Mouse (Mus musculus) gastrocnemius, adult 8-10 months (tissue): ENCODE measurements around the gene Dnlz. TPM values are rescaled to one million over a fixed set of nuclear protein-coding genes. Genes with fewer than 3 reads are reported as not detected.

Source experiments
- DNase-seq, 2 experiments: peaks; one replicate each; pipeline ENCODE4 v3.0.0; 2022; ENCODE audit warnings: low spot score in 2 of 2
- total RNA-seq, 4 experiments: library from RNA; stranded (reverse); gene quantifications; 2 replicates each; pipeline ENCODE4 v1.2.4; 2022

Gene Dnlz
- total RNA-seq, 4 experiments from 2014 or later = 19.6 to 21.5 (median 20.6) TPM

DNA sequence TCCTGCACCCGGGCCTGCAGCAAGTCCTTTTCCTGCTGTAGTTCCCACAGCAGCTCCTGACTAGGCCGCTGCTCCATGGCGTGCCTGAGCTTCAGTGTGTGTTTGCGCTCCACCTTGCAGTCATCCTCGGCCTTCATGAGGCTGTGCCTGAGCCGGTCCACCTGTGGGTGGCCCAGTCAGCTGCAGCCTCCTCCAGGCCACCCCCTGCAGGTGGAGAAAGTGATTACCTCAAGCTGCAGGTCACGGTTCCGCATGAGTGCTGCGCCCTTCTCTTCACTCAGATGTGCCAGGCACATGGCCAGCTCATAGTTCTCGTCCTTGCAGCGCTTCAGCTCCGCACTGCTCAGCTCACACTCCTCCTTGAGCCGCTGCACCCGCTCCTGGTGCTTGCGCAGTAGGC lies 5.6 kb upstream of the Dnlz start:
- DNase-seq = no peak

GRCm38 (mm10) chr2:26356678-26357077 lies 4.8 kb upstream of the Dnlz start:
- no peak for DNase-seq

DNA sequence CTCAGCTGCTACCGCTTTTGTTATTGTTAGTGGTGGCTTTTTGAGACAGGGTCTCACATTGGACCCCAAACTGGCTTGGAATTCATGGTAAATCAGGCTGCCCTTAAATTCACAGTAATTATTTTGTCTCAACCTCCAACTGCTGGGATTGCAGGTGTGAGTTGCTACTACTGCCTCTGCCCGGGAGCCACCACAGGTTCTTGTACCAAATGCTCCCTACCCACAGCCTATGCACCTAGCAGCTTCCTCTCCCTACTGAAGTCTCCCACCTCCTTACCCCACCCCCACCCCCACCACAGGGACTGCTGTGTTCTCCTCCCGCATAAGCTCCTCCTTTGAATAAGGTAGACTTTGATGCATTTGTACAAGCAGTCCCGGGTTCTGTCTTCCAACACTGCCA lies 4.3 kb upstream of the Dnlz start:
- DNase-seq = no peak

- no peak for DNase-seq
Observed at GRCm38 (mm10) chr2:26354401-26354800, 2.5 kb upstream of the Dnlz start.

- DNase-seq = no peak
Observed at GRCm38 (mm10) chr2:26353066-26353980, 1.4 kb upstream of the Dnlz start.

- no peak for DNase-seq
Observed at GRCm38 (mm10) chr2:26352291-26352910, 491 bp upstream of the Dnlz start.

DNA sequence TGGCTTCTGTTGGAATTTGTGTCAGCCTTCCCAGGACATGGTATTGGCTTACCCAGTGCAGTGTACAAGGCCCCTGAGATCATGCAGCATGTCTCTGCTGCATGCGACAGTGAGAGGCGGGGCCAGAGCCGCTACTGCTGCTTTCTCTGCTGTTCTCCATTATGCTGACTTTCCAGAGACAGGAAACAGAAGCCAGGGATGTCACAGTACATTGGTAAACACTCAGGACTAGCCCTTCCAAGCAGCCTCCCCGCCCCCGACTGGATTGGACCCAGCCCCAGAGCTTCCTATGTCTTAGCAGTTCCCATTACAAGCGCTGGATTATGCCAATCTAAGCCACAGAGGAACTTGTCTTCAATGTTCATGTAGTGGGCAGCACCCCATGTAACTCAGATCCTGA lies 3.7 kb downstream of the Dnlz start:
- DNase-seq = no peak

DNA sequence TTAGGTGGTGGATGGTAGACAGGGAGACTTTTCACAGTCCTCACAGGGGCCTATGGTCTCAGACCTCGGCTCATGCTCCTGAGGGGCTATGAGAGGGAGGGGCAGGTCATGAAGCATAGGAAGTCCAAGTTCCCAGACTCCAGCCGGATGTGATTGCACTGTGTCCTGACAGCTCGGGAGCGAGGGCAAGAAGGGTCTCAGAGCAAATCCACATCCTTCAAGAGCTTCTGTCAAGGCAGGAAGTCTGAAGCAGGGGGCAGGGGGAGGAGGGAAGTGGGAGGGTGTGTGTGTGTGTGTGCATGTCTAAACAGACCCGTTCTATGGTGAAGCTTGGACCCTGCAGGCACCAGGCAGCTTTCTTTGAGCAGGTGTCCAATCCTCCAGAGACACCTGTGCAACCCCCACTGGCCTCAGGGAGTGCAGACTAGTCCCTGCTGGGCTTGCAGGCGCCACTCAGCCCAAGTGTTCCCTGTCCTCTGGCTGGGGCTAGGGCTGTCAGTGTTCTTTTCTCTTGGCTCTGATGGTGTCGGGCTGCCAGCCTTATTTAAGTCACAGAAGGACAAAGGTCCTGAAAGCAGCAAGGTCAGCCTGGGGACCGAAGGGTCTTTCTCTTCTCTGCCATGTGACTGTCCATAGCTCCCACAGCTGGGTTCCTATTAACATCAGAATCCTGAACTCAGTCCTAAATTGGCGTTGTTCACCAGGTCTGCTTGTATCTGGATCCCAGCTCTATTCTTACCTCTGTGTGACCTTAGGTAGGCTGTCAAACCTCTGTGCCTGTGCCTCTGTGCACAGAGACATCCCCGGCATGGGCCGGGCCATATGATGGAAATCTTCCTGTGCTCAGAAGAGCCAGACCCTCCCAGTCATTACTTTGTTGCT lies 9.1 kb downstream of the Dnlz start:
- no peak for DNase-seq

DNA sequence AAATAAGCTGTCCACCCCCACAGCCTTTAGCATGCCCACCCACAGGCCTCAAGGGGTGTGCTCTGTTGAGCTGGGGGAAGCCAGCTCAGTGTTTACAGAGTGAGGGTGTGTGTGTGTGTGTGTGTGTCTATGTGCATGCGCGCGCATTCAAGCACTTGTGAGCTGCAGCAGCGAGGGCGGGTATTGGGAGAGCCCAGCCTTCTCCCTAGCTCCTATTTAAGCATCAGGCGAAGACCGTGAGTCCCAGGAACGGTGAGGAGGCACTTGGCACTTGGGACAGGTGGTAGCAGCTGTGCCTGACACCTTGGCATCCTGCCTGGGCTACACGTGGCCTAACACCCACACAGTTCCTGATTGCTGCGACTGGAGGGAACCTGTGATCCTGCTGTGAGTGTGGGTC lies 9.9 kb downstream of the Dnlz start:
- peak in 1 of 2 experiments; percentile 37 for DNase-seq

GRCm38 (mm10) chr2:26341510-26341981 lies 10.4 kb downstream of the Dnlz start:
- no peak for DNase-seq

- no peak for DNase-seq
Observed at GRCm38 (mm10) chr2:26339204-26339551, 12.7 kb downstream of the Dnlz start.

DNA sequence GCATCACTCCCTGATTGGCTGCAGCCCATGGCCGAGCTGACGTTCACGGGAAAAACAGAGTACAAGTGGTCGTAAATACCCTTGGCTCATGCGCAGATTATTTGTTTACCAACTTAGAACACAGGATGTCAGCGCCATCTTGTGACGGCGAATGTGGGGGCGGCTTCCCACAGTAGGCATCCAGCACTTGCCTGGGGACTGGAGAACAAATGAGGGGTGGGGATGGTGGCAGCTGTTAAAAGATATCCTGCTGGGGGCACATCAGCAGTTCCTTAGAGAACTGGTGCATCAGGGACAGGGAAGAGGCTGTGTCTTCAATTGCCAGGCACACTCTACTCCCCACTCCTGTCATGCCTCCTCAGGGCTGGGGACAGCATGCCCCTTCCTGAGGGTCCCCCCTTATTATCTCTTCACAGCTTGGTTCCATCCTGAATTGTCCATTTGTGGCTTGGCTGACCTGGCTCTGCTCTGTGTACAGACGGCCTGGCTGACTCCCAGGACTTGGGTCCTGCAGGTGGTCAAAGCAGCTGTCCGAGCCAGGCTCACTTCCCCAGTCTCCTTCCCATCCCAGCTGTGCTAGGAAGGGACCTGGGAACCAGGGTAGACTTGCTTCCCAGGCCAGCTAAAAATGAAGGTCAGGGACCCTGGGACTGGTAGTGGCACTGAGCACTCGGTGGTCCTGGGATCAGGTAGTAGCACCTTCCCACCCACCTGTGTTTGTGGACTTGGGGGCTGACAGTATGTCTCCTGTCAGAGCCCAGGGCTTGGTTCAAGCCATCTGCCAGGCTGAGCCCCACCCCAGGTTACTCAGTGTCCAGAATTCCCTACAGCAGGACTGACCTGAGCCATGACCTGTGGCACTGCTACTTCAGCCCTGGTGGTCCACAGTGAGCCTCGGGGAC lies 13.4 kb downstream of the Dnlz start:
- no peak for DNase-seq

- DNase-seq = no peak
Observed at GRCm38 (mm10) chr2:26330702-26331101, 21.2 kb downstream of the Dnlz start.

- no peak for DNase-seq
Observed at GRCm38 (mm10) chr2:26330056-26330468, 21.8 kb downstream of the Dnlz start.

DNA sequence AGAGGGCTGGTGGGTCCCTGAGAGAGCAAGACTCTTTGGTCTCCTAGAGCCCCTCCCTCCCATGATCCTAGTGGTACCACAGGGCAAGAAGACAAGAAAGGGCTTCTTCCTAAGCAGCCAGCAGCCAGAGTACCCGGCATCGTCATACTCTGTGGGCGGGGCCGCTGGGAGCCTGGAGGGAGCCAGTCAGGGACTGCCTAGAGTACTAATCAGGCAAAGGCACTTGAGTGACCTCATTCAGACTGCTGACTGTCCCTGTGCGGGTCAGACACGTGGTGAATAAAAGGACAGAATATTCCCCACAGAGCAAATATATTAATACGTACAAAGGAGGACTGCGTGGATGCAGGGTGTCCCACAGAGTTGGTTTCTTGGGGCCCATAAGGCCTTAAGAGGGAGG lies 22.5 kb downstream of the Dnlz start:
- no peak for DNase-seq

- no peak for DNase-seq
Observed at GRCm38 (mm10) chr2:26327852-26328251, 24.1 kb downstream of the Dnlz start.

DNA sequence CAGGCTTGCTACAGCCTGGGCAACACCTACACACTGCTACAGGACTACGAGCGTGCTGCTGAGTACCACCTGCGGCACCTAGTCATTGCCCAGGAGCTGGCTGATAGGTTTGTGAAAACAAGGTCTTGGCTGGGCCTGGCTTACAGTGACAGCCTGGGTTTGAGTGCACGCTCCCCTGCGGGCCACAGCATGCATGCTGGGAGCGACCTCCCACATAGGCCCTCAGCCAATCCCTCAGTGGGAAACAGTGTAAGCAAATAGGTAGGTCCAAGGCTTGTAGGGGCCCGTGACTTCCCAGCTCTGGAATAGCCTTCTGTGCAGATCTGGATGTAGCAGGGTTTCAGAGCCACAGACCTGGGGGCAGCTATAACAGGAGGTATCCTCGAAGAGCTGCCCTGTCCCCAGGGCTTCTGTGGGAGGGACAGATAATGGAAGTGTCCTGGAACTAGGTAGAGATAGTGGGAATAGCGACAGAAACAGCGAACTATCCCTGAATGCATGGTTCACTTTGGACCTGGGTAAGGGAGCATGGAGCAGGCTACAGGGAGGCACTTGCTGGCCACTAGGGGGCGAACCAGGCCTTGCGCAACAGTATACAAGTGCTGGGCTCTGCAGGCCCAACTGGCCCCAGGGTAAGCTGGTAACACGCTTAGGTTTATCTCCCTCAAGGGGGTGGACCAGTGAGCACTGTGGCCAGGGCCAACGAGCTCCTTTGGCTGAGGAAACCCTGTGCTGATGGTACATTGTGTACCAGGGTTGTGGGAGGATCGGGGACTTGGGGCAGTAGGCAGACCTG lies 26.3 kb downstream of the Dnlz start:
- DNase-seq = peak in 1 of 2 experiments; percentile 38

GRCm38 (mm10) chr2:26324917-26325316 lies 27.0 kb downstream of the Dnlz start:
- no peak for DNase-seq

DNA sequence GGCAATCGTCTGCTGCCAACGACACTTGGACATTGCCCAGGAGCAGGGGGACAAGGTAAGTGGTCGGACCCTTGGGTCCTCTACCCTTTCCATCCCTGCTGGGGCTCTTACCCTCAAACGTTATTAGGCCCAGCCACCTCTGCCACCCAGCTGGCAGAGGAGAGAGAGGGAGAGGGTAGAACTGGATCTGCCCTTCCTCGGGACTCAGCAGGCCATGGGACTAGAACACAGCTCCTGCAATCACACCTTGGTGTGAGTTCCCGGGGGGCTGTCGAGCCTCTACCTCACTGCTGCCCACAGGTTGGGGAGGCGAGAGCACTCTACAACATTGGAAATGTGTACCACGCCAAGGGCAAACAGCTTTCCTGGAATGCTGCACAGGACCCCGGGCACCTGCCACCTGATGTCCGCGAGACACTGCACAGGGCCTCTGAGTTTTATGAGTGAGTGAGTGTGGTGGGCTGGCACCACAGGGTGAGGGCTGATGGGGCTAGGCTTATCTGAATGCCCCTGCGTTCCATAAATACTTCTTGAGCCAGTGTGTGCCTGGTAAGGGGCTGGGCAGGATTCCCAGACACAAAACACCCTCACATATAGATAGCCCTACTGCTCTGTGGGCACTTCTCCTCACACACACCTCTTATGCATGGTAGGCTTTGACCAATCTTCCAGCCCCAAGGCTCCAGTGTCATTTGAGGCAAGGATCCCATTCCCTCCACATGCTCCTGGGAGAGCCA lies 28.2 kb downstream of the Dnlz start:
- DNase-seq = no peak
